ENCODE assay signal across 8 mouse cellular contexts in genomic region chr3:67515274-67515801, GRCm38 (mm10). TPM values are rescaled to one million over a fixed set of nuclear protein-coding genes. Genes with fewer than 3 reads are reported as not detected.
A peak's percentile ranks its signal among the peaks of the same experiment; 100 is the strongest.
DNase-seq lines count a peak whose midpoint lies in the region; ATAC-seq and TF ChIP-seq lines count a peak whose summit lies in the region.

Gene Rarres1, minus strand, starts transcription at chr3:67515523.

- TF ChIP-seq POLR2A in lung, adult 2 months (IDR thresholded peaks at IDR 0.05; ENCODE audit: borderline replicate concordance, extremely low read depth, low read depth, low read length) = no peak
- TF ChIP-seq POLR2A in olfactory bulb, adult 2 months (IDR thresholded peaks at IDR 0.05; ENCODE audit: insufficient read depth, low read depth, low read length) = no peak

- H3K27me3 ChIP-seq in hindbrain, postnatal 0 days (ENCODE audit: insufficient read depth, low read length) = no peaks in the 10 kb centered on the region

- intact Hi-C loops in gastrocnemius, postnatal 14 days (cut with DNase I; ENCODE audit: low total_unique reads) = no loop called here

- H3K4me1 ChIP-seq in hindbrain, postnatal 0 days (ENCODE audit: insufficient read depth, low read length) = no peaks in the 10 kb centered on the region
- H3K4me1 ChIP-seq in lung, adult 2 months (ENCODE audit: control insufficient read depth, insufficient read depth, low read length) = no peaks in the 10 kb centered on the region
- H3K4me1 ChIP-seq in olfactory bulb, adult 2 months (ENCODE audit: control insufficient read depth, insufficient read depth, low read length) = peaks cover 7% of the 10 kb centered on the region

- ATAC-seq in hindbrain, postnatal 0 days = peak; percentile 72

- 2% methylated on average over 33 of the region's 38 CpGs for WGBS in hindbrain, postnatal 0 days
- WGBS in lung, adult 2 months = under 1% methylated on average over 38 of the region's 38 CpGs
- 2% methylated on average over 38 of the region's 38 CpGs for WGBS in olfactory bulb, adult 2 months

- H3K4me3 ChIP-seq in hindbrain, postnatal 0 days (ENCODE audit: low read length) = peak within 1 kb of the TSS; percentile 58
- H3K4me3 ChIP-seq in lung, adult 2 months (replicated peaks; ENCODE audit: extremely low read depth, low read depth, low read length) = peak within 1 kb of the TSS; percentile 33
- peak within 1 kb of the TSS; percentile 47 for H3K4me3 ChIP-seq in olfactory bulb, adult 2 months (ENCODE audit: insufficient read depth, low read depth, low read length)

- no peak within 1 kb of the TSS for H3K27ac ChIP-seq in hindbrain, postnatal 0 days
- H3K27ac ChIP-seq in olfactory bulb, adult 2 months (ENCODE audit: insufficient read depth, low read depth, low read length) = no peak within 1 kb of the TSS

- peak; percentile 32; the same call in 1 of the 2 replicates for TF ChIP-seq CTCF in hindbrain, postnatal 0 days (IDR thresholded peaks at IDR 0.05; ENCODE audit: low read depth)
- TF ChIP-seq CTCF in lung, adult 2 months (IDR thresholded peaks at IDR 0.05; ENCODE audit: insufficient read depth, low read length) = no peak
- TF ChIP-seq CTCF in olfactory bulb, adult 2 months (IDR thresholded peaks at IDR 0.05; ENCODE audit: insufficient read depth, low read depth, low read length) = no peak

- H3K4me2 ChIP-seq in hindbrain, postnatal 0 days (ENCODE audit: low read depth, low read length) = peak within 1 kb of the TSS; percentile 99

- no peaks in the 10 kb centered on the region for H3K9me3 ChIP-seq in hindbrain, postnatal 0 days (ENCODE audit: low read length)

- H3K36me3 ChIP-seq in hindbrain, postnatal 0 days (ENCODE audit: insufficient read depth, low read length) = no peaks in the 10 kb centered on the region

- DNase-seq in layer of hippocampus, postnatal 10 days (ENCODE audit: low spot score in 2 of 2) = peak; percentile 20 to 30
- no peak for DNase-seq in layer of hippocampus, adult 8-10 months (ENCODE audit: low spot score in 2 of 2)
- DNase-seq in brain, adult 2 months (ENCODE audit: low read depth, low spot score) = peak; percentile 6
- peak; percentile 39 for DNase-seq in gastrocnemius, postnatal 14 days
- peak; percentile 6 for DNase-seq in hindbrain, postnatal 0 days (ENCODE audit: low spot score)
- DNase-seq in lung, adult 2 months = peak; percentile 9
- no peak for DNase-seq in frontal cortex, postnatal 10 days (ENCODE audit: low spot score in 2 of 2)

- H3K9ac ChIP-seq in hindbrain, postnatal 0 days (replicated peaks; ENCODE audit: low read length) = peak within 1 kb of the TSS; percentile 50

RNA-seq across cellular contexts. Expression of gene Rarres1, which starts in this region (rescaled TPM):
- 1 to 10 TPM; 2.2 to 3.3 TPM for total RNA-seq in layer of hippocampus, postnatal 10 days (2021)
- total RNA-seq in layer of hippocampus, adult 8-10 months (2022) = 1 to 10 TPM; 1.4 to 1.7 (median 1.6) TPM
- 1 to 10 TPM; 1.5 to 2.5 TPM for total RNA-seq in gastrocnemius, postnatal 14 days (2021)
- total RNA-seq in hindbrain, postnatal 0 days (2014; rRNA removed) = 0.40 and 0.58 TPM in 2 replicates
- polyA plus RNA-seq in hindbrain, postnatal 0 days (2015; fragmentation: Nextera tagmentation; extraction: Ambion mirVana) = 2.7 and 3.4 TPM in 2 replicates
- polyA plus RNA-seq in lung, adult 2 months (2012; rRNA removed) = 1.1 and 2.3 TPM in 2 replicates
- polyA plus RNA-seq in olfactory bulb, adult 2 months (2012; ENCODE audit: insufficient read depth, insufficient read length, low replicate concordance, missing spikeins) = not detected in 2 replicates

Comparison
In these comparisons a context has a peak if more than half of its experiments do, and no peak if none do; other contexts are left out.
1. DNase-seq: peak in layer of hippocampus, postnatal 10 days (2 of 2), brain, adult 2 months (single experiment), gastrocnemius, postnatal 14 days (single experiment), hindbrain, postnatal 0 days (single experiment) and lung, adult 2 months (single experiment); none in layer of hippocampus, adult 8-10 months (0 of 2) and frontal cortex, postnatal 10 days (0 of 2).
2. Peak in every context shown above with its lines, with median percentiles within 50 percentile points of each other: H3K4me3 ChIP-seq.